Mouse (Mus musculus) lung, adult 2 months (tissue): Measurements from ENCODE around the gene Mlkl.

Source experiments
- CTCF ChIP-seq: fragments of 200-500 bp; IDR thresholded peaks from 2 replicates; pipeline ENCODE4 v1.5.1; 2011; ENCODE audit warnings: mild to moderate bottlenecking, low read length, control low read depth; ENCODE audit not compliant: insufficient read depth
- POLR2A ChIP-seq: fragments of 200-500 bp; IDR thresholded peaks from 2 replicates; pipeline ENCODE4 v1.6.1; 2011; ENCODE audit warnings: low read depth, mild to moderate bottlenecking, control low read depth, low read length, borderline replicate concordance; ENCODE audit errors: extremely low read depth

DNA sequence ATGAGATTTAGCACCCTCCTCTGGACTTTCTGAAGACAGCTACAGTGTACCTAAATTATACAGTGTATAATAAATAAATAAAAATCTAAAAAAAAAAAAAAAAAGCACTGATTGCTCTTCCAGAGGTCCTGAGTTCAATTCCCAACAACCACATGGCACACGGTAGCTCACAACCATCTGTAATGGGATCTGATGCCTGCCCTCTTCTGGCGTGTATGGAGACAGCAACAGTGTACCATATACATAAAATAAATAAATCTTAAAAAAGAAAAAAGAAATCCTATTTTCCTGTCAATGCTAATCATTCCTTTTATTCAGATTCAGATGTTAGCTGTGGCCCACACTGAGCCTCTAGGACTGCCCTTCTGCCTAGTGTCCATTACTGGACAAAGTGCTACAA, 69.7 kb downstream of the Mlkl start:
- TF ChIP-seq POLR2A, result no peak
- no peak for TF ChIP-seq CTCF
